Mouse (Mus musculus) mouse embryonic stem cell (cell line): ENCODE results near the gene Frg2f1.
"Not testable (repeated sequence)": the region's sequence is repeated elsewhere in the genome, so short reads cannot be mapped to it uniquely, and the experiment has no call there.

Experiments
- in situ Hi-C, 2 experiments: fragments of 300-500 bp; cut with MboI; formaldehyde crosslinking; loops; 1 replicate in 1 of 2; 3 replicates in 1 of 2; pipeline ENCODE4 v1.14.3; 2019 to 2020; ENCODE audit warnings: low sequenced_read_pairs in 2 of 2, low pct_unique_long_range_greater_than_20kb in 1 of 2, mixed read lengths in 1 of 2; ENCODE audit not compliant: unreplicated experiment in 1 of 2

Frg2f1 gene

DNA sequence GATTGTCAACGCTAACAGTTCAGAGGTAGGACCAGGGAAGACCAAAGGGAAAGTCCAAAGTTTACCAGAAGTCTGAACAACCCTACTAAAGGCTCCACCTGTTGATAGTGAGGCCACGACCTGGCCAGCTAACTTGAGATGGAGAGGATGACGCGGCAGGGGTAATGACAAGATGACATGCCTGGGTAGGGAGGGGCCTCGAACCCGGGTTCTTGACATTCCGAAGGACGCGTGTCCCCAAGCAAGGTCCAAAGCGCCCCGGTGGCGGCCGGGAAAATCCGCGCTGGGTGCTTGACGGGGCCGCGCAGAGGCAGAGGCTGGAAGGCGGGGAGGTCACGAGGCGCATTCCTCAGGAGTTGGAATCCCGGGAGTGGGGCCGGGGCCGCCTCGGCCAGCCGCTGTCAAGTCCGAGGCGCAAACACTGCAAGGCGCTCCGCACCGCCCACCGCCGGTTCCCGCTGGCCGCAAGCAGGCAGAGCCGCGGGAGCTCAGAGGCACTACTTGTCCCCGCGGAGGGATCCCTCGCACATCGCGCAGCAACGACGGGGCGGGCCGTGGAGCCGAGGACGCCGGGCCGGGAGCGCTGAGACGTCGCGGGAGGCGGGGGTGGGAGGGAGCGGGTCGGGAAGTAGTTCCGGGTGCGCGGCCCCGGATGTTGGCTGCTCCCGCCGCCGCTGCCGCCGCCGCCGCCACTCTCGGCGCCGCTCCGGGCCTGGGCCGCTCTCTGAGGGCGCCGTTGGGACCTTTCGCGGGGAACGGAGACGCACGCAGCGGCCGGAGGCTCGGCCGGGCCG lies at the start of gene Frg2f1:
Gene Frg2f1 (minus strand): TSS at position 499 of the 794 bp plus-strand sequence.
- in situ Hi-C loops: no loop called here

DNA sequence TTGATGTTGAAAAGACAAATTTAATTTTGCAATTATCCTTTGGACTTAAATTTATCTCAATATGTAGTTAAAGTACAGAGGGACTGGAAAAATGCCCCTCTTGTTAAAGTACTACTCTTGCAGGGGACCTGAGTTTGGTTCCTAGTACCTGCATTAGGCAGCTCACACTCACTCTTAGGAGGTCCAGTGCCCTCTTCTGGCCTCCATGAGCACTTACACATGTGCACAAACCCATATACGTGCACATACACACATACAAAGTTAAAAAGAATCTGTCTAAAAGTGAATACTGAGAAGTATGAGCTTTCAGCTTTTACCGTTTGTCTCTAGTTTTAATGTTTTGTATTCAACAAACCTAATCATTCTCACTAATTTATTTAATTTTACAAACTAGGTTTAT lies 48.7 kb upstream of the Frg2f1 start:
- in situ Hi-C loops: no loop called here

DNA sequence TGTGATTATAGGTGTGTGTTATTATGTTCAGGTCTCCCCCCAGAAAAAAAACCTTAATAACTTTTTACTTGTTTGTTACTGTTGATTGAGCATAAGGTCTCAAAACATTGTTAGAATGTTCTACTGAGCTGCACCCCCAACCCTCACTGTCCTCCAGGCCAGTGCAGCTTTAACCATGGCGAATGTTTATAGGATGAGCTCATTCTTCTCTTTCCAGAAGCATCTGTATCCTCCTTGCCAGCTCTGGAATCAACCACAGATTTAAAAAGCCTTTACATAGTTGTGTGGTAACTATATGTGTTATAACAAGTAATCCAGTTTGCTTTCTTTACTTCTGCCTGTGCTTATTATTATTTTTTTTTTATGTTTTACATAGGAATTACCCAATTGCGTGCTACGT lies 36.1 kb upstream of the Frg2f1 start:
- in situ Hi-C loops: no loop called here

DNA sequence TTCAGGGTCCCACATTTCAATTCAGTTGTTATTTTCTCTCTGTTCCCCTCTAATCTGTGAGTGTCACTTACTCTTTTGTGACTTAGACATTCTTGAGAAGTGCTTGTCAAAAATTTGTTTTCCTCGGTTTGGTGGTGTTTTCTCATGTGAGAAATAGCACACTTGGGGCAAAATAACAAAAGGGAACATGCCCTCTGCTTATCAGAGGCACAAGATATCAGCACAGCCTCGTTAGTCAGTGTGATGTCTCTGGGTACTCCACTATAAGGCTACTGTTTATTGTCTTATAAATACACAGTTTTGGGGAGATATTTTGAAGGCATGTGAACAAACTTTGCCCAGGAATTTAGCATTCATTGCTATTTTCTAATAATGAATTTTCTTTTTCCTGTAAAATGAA lies 35.2 kb upstream of the Frg2f1 start:
- in situ Hi-C loops: no loop called here

DNA sequence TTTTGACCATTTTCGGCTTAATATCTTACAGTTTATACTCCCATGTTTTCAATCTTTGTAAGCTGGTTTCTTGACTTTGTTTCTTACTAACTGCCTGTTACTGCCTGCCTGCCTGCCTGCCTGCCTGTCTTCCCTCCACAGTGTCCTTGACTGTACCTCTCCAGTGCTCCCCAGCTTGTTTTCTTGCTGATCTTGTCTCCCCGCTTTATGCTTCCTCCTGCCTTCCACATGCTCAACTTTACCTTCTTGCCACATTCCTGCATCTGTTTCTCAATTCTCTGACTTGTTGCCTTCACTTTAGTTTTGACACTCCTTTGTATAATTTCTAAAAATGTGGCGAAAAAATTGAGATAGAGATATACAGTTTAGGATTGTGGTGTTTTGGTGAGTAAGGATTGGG lies 33.4 kb upstream of the Frg2f1 start:
- in situ Hi-C loops: no loop called here

DNA sequence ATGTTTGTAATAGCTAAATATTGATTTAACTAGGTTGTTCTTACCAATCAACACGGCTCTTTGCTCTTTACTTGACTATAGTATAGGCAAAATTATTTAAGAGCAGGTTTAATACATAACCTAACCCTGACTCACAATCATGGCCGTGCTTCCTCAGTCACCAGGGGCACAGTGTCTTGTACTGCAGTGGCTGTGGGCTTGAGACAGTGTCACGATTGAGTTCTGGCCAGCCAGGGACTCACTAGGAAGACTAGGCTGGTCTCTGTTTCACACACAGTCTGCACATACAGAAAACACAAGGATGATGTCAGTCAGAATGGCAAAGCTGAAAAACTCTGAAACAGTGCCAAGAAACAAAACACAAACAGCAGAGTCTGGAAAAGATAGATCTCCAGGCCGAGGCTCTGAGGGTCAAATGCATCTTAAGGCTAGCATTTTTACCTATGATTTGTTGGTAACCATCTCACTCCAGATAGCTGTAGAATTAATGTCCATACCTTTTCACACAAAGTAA lies 27.1 kb upstream of the Frg2f1 start:
- in situ Hi-C loops: no loop called here

DNA sequence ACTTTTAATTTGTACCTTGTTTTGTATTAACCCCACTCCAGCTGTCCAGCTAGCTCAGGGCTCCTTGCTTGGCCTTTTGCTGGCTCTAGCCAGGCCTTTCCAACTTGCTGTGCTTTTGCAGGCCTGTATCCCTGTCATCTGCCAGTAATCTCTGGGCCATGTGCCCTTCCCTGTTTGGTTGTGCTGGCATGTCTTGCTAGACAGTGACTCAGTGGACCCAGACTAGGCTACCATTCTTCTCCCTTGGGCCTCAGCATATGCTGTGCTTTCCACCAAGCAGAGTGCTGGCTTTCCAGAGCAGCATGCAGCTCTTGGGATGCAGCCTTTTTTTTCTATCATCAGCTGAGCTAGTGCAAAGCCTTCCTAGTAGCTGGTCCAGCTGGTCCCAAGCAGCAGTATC lies 23.8 kb upstream of the Frg2f1 start:
- in situ Hi-C loops: no loop called here

DNA sequence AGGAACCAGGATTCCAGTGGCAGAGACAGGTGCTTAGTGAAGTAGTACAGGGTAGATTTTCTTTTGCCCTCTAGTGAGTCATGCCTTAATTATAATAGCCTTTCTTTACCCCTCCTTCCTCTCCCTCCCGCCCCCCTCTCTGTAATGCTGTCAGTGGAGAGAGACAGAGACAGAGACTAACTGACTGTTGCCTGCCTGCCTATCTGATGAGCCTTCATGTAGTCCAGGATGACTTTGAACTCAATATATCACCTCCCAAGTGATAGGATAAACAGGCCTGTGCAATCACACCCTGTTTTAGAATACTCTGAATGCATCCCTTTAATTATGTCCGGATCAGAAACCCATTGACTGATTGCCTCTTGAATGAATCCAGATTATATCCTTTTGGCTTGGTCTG lies 16.1 kb upstream of the Frg2f1 start:
- in situ Hi-C loops: no loop called here

DNA sequence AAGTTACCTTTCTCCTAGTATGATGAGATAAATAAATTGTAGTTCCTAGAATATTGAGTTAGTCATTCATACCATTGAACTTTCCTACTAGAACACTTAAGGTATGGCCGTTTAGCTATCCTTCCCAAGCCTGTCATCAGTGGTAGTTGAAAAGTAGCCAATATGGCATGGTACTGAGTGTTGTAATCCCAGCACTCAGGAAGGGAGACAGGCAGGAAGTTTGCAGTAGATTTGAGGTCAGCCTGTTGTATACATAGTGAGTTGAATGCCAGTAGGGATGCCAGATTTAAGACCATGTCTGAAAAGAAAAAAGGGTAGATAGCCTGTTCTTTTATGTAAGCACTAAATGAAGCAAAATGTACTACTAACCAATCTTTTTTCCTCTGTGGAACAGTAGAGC lies 11.5 kb upstream of the Frg2f1 start:
- in situ Hi-C loops: no loop called here

DNA sequence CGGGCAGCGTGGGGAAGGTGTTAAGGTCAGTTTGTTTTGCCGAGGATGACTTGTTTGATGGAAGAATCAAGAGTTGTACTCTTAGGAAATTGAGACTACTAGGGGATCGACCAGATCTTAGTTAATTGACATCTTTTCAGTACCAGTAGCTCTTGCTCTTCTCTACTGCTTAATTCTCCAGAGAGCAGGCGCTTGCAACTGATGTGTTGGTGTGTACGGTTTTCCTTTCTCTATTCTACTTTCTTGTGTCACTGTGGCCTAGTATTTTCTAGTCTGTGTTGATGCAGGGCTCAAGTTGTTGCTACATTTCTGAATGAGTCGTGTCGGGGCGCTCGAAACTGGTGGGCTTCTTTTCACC lies 1.2 kb upstream of the Frg2f1 start:
- in situ Hi-C loops: no loop called here

DNA sequence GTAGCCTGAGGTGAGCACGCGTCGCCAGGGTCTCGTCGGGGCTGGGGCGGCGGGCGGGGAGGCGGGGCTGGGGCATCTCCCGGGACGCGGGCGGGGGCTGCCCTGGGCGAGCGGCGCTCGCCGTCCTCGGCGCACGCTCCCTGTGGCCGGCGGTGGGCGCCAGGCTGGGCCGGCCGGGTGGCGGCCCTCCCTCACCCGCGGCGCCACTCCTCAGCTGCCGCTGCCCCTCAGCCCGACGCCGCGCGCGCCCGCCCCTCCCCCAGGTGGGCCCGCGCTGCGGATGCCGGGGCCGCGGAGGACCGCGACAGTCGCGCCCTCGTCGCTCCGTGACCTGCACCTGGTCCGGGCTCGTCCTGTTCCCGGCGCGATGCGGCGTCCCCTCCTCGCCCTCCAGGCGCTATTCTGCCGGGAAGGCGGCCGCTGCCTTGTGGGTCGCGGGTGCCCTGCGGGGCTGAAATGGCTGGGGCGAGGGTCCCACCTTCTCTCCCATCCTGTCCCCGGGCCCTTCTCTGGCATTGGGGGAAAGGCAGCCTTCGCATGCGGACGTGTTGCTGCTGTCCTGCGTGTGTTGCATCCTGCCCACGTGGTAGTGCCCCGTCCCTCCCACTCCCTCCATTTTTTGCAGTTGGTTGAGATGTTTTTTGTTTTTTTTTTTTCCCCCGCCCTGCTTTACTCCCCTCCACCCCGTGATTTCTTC lies 655 bp upstream of the Frg2f1 start:
- in situ Hi-C loops: no loop called here

DNA sequence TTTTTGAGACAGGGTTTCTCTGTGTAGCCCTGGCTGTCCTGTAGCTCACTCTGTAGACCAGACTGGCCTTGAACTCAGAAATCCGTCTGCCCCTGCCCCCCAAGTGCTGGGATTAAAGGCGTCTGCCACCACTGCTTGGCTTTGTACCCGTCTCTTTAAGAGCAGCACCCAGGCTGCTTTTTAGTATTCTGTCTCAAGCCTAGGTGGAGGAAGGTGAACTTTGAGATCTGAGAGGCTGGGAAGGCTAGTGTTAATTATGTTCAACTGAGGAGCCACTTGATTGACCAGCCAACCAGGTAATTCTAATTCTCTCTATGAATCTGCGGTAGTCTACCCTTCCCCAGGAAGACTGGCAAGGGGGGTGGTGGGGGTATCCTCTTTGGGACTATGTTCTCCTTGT lies 1.9 kb downstream of the Frg2f1 start:
- in situ Hi-C loops: no loop called here

DNA sequence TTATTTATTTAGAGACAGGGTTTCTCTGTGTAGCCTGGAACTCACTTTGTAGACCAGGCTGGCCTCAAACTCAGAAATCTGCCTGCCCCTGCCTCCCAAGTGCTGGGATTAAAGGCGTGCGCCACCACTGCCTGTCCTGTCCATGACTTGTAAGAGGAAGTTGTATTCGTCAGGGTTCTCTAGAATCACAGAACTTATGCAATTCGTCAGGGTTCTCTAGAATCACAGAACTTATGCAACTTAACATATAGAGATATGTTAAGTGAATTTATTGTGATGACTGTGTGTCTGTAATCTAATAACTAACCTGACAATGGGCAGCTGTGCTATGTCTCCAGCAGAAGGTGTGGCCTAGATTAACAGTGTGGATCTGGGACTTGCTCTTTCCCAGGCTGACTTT lies 2.7 kb downstream of the Frg2f1 start, which contains the start of gene Foxj3:
Gene Foxj3 (plus strand): TSS at position 390 of the 400 bp plus-strand sequence.
- in situ Hi-C loops: not testable (repeated sequence)

DNA sequence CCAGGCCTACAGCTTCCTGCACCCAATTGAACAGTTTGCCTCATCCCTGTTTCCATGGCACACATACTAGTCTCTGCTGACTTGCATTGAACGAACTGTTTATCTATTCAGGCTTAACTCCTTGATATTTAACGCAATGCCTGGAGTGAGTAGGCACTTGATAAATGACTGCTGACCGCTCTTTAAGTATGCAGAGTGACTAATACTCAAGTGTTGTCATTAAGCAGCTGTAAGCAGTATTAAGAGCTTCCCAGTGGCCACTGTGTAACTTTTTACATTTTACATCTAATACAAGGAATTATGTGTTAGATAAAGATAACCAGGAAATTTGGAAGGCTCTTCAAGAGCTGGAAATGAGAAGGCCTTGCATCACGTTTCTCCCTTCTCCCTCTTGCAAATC lies 4.2 kb downstream of the Frg2f1 start:
- in situ Hi-C loops: no loop called here

DNA sequence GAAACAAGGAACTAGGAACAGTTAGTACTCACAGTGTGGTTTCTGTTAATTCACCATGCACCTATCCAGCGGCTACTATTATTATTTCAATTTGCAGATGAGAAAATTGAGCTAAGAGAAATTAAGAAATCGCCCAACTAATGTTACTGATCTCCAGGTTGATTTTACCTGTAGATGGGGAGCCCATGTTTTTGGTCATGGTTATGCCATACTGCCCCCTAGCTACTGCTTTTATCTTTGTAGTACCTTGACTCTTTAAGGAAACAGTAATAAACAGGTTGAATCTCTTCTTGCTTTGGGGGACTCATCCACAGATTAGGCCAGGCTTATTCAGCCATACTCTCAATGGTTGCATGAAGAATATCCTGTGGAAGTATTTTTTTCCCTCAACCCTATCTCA lies 7.5 kb downstream of the Frg2f1 start:
- in situ Hi-C loops: no loop called here

DNA sequence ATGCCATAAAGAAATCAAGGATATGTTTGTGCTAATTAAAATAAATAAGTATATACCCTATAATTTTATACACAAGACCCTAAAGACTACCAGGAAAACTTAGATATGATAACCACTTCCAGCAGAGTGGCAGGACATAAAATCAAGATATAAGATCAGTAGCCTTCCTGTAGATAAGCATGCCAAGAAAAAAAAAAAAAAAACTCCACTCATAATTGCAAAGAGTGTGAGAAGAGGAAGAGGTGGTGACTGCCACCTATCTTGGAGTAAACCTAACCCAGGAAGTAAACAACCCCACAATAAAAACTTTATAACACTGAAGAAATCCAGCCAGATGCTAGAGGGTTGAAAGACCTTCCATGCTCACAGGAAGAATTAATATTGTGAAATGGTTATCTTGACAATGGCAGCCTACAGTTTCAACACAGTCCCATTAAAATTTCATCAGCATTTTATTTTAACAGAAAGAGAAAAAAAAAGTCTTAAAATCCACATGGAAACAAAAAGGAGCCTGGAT lies 12.9 kb downstream of the Frg2f1 start:
- in situ Hi-C loops: no loop called here

DNA sequence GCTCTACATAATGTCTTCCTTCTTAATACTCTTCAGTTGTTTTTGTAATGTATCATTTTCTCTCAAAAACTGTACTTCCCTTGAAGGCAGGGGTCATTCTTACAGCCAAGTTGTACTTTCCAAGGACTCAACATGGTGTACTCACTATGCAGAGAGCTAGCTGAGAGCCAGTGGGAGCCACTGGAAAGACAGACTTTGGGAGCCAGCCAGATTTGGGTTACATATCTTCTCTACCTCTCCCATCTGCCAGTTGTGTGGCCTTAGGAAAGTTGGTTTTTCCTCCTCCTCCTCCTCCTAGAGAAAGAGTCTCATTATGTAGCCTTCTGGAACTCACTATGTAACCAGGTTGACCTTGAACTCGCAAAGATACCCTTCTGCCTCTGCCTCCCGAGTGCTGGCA lies 14.9 kb downstream of the Frg2f1 start:
- in situ Hi-C loops: no loop called here

DNA sequence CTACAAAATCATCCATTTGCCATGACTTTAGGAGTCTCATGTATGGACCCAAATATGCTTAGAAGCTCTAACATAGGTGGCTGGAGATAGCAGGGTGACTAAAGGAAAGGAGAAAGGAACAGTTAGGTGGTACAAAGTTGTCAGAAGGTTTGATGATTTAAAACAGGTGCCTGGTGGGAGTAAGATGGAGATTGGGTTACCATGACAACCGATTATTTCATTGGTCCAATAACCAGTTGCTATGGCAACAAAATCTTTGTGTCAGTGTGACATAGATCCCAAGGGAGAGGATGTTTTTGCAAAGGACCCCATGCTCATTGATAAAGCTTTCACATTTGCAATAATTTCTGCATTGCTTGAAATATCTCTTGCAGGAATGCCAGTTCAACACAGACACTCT lies 15.3 kb downstream of the Frg2f1 start:
- in situ Hi-C loops: no loop called here

DNA sequence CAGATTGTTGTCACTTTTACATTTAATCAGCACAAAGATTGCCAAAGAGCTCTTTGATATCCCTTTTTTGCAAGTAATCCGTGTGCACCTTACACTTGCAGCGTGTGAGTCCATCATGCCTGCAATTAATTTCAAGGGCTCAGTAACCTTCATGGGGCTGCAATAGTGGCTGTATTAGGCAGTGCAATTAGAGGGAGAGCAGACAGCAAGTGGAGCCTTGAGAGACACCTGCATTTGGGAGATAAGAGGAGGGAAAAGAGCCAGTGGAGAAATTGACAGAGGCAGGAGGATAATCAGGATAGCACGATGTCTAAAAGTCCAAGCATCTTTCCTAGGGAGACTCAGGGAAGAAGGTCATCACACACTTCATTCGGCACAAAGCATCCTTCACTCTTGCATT lies 15.8 kb downstream of the Frg2f1 start:
- in situ Hi-C loops: no loop called here

DNA sequence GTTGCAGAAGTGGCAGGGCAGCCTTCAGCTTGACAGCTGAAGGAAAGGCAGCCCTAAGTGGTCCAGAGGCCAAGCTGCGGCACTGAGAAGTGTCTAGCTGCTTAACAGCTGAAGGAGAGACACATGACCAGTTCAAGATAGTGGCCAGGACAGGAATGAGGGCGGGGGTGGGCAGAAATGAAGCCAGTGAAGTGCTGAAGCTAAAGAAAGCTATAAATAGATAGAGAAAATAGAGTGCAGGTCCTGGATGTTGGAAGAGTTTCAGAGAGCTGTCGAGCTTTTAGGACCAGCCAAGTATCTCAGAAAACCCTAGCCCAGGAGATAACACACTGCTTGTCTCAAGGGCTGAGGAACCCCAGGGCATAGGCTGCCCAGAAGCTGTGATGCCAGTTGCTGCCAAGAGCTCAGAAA lies 26.6 kb downstream of the Frg2f1 start:
- in situ Hi-C loops: no loop called here
